Mouse (Mus musculus): ENCODE results near the gene Unc13c. TPM values are rescaled to one million over a fixed set of nuclear protein-coding genes. Genes with fewer than 3 reads are reported as not detected.

Gene Unc13c
- polyA plus RNA-seq (2011; ENCODE audit: insufficient read depth, insufficient read length, low replicate concordance, missing spikeins), result 0.22 TPM in 1 of 2 replicates, not detected in the other

- no peak for TF ChIP-seq CTCF (IDR thresholded peaks at IDR 0.05; ENCODE audit: control insufficient read depth, insufficient read depth, low read length)
- TF ChIP-seq POLR2A (IDR thresholded peaks at IDR 0.05; ENCODE audit: borderline replicate concordance, control insufficient read depth, low read depth, low read length), result no peak
- 27% methylated on average over 17 of the region's 17 CpGs for WGBS
- Histone ChIP-seq H3K27ac (ENCODE audit: control insufficient read depth, insufficient read depth, low read depth, low read length, poor library complexity) (no peak within 1 kb of the TSS), H3K4me3 (replicated peaks; ENCODE audit: control insufficient read depth, low read depth, low read length) (no peak within 1 kb of the TSS), H3K4me1 (ENCODE audit: control insufficient read depth, insufficient read depth, low read length) (no peaks in the 10 kb centered on the region)
These were observed at the start of gene Unc13c for GRCm38 (mm10) chr9:73968641-73969121. Gene Unc13c, minus strand, starts transcription at chr9:73968966.

DNA sequence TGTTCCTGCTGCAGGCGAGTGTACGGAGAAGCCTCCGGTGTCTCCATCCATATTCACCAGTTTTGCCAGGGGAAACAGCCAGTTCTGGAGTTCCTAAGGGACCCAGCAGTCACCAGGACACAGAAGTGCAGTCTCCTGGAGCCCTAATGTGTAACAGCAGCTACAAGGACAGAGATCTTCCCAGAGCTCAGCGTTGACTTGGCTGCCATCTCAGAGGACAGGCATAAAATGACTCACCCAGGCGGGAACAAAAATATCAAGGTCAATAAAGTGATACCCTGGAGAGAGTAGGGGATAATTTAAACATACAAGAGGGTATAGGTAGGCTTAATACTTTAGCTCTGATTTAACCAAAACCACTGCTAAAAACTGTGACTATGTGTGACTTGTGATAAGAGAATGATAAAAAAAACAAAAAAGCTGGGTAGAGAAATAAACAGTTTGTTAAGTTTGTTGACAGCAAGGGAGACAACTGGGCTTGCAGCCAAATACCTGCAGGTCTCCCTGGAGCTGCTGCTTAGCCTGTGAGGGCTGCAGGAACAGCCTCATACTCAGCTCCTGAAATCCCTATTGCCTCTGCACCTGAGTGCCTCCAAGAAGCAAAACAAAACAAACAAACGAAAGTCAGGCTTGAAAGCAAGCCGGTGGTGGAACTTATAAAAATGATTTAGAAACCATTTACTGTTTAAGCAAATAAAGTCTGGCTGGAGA lies 39.4 kb upstream of the Unc13c start:
- no peaks in the 10 kb centered on the region for H3K4me1 ChIP-seq (ENCODE audit: control insufficient read depth, insufficient read depth, low read length)
- TF ChIP-seq POLR2A (IDR thresholded peaks at IDR 0.05; ENCODE audit: borderline replicate concordance, control insufficient read depth, low read depth, low read length) (no peak), CTCF (IDR thresholded peaks at IDR 0.05; ENCODE audit: control insufficient read depth, insufficient read depth, low read length) (no peak)
- H3K4me3 ChIP-seq (replicated peaks; ENCODE audit: control insufficient read depth, low read depth, low read length), result no peak overlapping the region
- WGBS, result 76% methylated on average over 7 of the region's 7 CpGs
- no peak overlapping the region for H3K27ac ChIP-seq (ENCODE audit: control insufficient read depth, insufficient read depth, low read depth, low read length, poor library complexity)

DNA sequence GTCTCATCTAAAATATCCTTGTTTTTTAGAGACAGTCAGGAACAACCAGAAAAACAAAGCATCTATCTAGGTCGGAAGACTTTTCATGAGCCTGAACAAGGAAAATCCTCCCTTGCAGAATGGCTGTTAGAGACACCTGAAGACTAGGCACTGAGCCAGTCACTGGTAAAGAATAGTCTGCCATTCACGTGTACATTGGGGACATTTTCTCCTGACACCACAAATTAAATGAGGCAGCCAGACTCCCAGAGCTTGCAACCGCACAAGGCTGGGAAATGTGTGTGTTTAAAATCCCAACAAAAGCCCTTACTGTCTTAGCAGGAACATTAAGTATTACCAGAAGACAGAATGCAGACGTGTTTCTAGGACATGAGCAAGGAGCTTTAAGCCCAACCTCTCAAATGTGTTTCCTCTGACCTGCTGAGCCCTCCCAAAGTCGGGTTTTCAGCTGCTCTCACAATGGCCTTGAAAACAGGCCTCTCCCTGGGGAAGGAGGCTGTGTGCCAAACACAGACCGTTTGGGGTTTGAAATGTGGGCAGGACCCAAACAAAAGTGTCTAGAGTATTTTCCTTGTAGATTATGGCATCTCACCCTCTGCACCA lies 33.7 kb upstream of the Unc13c start:
- Histone ChIP-seq H3K4me1 (ENCODE audit: control insufficient read depth, insufficient read depth, low read length) (no peaks in the 10 kb centered on the region), H3K27ac (ENCODE audit: control insufficient read depth, insufficient read depth, low read depth, low read length, poor library complexity) (no peak overlapping the region), H3K4me3 (replicated peaks; ENCODE audit: control insufficient read depth, low read depth, low read length) (no peak overlapping the region)
- 33% methylated on average over 6 of the region's 6 CpGs for WGBS
- TF ChIP-seq CTCF (IDR thresholded peaks at IDR 0.05; ENCODE audit: control insufficient read depth, insufficient read depth, low read length) (no peak), POLR2A (IDR thresholded peaks at IDR 0.05; ENCODE audit: borderline replicate concordance, control insufficient read depth, low read depth, low read length) (no peak)

DNA sequence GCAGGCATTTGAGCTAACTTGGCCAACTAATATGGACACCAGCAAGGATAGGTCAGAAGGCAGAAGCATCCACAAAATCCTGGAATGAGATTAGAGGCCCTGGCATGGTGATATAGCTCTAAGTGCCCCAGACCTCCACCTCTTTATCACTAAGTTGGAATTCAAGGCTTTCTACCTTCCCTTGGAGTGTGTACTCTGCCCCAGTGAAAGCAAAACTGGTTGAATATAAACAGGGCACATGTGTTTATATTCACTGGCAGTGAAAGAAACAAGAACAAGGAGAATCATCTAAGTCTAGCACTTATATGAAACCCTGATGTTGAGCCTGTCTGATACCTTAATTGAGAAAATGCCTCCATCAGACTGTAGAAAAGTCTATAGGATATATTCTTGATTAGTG lies 19.3 kb upstream of the Unc13c start:
- no peaks in the 10 kb centered on the region for H3K4me1 ChIP-seq (ENCODE audit: control insufficient read depth, insufficient read depth, low read length)
- TF ChIP-seq POLR2A (IDR thresholded peaks at IDR 0.05; ENCODE audit: borderline replicate concordance, control insufficient read depth, low read depth, low read length) (no peak), CTCF (IDR thresholded peaks at IDR 0.05; ENCODE audit: control insufficient read depth, insufficient read depth, low read length) (no peak)
- no peak overlapping the region for H3K27ac ChIP-seq (ENCODE audit: control insufficient read depth, insufficient read depth, low read depth, low read length, poor library complexity)
- H3K4me3 ChIP-seq (replicated peaks; ENCODE audit: control insufficient read depth, low read depth, low read length), result no peak overlapping the region

DNA sequence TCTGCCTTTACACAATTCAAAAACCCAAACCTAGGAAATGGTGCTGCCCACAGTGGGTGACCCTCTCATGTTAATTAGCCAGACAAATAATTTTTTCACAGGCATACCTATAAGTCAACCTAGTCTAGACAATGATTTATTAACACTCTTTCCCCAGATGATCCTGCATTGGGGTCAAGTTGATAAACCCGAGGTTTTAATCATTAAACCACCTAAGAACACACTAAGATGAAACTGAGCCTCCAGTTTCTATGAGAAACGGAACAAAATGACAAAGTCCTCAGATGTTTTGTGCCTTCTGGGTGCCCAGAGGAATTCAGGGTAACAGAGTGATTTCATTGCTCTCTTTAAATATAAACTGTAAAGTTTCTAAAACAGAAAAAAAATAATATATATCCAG lies 18.5 kb upstream of the Unc13c start:
- TF ChIP-seq POLR2A (IDR thresholded peaks at IDR 0.05; ENCODE audit: borderline replicate concordance, control insufficient read depth, low read depth, low read length) (no peak), CTCF (IDR thresholded peaks at IDR 0.05; ENCODE audit: control insufficient read depth, insufficient read depth, low read length) (no peak)
- H3K4me1 ChIP-seq (ENCODE audit: control insufficient read depth, insufficient read depth, low read length), result no peaks in the 10 kb centered on the region

DNA sequence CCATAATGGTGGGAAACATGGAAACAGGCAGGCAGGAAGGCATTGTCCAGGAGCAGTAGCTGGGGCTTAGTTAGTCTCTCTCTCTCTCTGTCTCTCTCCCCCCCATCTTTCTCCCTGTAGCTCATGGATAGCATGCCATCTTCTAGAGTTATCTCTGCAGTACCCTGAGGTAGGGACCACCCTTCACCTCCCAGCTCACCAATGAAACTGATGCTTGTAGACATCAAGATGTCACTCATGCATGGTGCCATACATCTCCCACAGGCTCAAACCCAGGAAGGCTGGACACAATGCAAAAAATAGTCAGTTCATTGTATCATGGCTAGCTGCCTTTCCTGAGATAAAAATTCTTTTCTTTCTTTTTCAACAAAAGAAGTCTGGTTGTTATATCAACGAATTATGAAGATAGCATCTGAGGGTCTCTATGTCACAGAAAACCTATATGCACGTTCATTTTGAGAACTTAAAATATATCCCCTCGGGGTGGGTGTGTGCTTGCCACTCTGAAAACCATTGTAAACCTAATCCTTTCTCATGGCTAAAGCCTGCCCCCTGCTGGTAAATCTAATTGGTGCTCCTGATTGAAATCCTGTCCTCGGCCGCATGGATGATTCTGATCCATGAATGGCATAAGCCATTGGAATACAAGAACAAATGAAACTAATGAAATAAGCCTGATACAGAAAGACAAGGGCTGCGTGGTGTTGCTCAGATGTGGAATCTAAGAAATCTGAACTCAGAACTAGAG lies 14.0 kb upstream of the Unc13c start:
- Histone ChIP-seq H3K4me3 (replicated peaks; ENCODE audit: control insufficient read depth, low read depth, low read length) (no peak overlapping the region), H3K27ac (ENCODE audit: control insufficient read depth, insufficient read depth, low read depth, low read length, poor library complexity) (no peak overlapping the region), H3K4me1 (ENCODE audit: control insufficient read depth, insufficient read depth, low read length) (no peaks in the 10 kb centered on the region)
- TF ChIP-seq CTCF (IDR thresholded peaks at IDR 0.05; ENCODE audit: control insufficient read depth, insufficient read depth, low read length), result no peak
- 8% methylated on average over 6 of the region's 6 CpGs for WGBS

More for the DNA sequence above, 18.5 kb upstream of the Unc13c start:
- Histone ChIP-seq H3K27ac (ENCODE audit: control insufficient read depth, insufficient read depth, low read depth, low read length, poor library complexity) (no peak overlapping the region), H3K4me3 (replicated peaks; ENCODE audit: control insufficient read depth, low read depth, low read length) (no peak overlapping the region)
- WGBS, result 65% methylated on average over 2 of the region's 2 CpGs

- Histone ChIP-seq H3K4me1 (ENCODE audit: control insufficient read depth, insufficient read depth, low read length) (no peaks in the 10 kb centered on the region), H3K27ac (ENCODE audit: control insufficient read depth, insufficient read depth, low read depth, low read length, poor library complexity) (no peak overlapping the region), H3K4me3 (replicated peaks; ENCODE audit: control insufficient read depth, low read depth, low read length) (no peak overlapping the region)
- 22% methylated on average over 8 of the region's 8 CpGs for WGBS
- TF ChIP-seq POLR2A (IDR thresholded peaks at IDR 0.05; ENCODE audit: borderline replicate concordance, control insufficient read depth, low read depth, low read length), result no peak
- TF ChIP-seq CTCF (IDR thresholded peaks at IDR 0.05; ENCODE audit: control insufficient read depth, insufficient read depth, low read length), result no peak
These were observed 3.7 kb upstream of the Unc13c start for GRCm38 (mm10) chr9:73972327-73972988.

- no peaks in the 10 kb centered on the region for H3K4me1 ChIP-seq (ENCODE audit: control insufficient read depth, insufficient read depth, low read length)
- no peak for TF ChIP-seq CTCF (IDR thresholded peaks at IDR 0.05; ENCODE audit: control insufficient read depth, insufficient read depth, low read length)
- TF ChIP-seq POLR2A (IDR thresholded peaks at IDR 0.05; ENCODE audit: borderline replicate concordance, control insufficient read depth, low read depth, low read length), result no peak
- H3K27ac ChIP-seq (ENCODE audit: control insufficient read depth, insufficient read depth, low read depth, low read length, poor library complexity), result no peak overlapping the region
- WGBS, result 82% methylated on average over 9 of the region's 9 CpGs
- no peak overlapping the region for H3K4me3 ChIP-seq (replicated peaks; ENCODE audit: control insufficient read depth, low read depth, low read length)
These were observed 2.0 kb upstream of the Unc13c start for GRCm38 (mm10) chr9:73970717-73971116.
